Mouse (Mus musculus): ENCODE results near the gene Hivep2. TPM values are rescaled to one million over a fixed set of nuclear protein-coding genes. Genes with fewer than 3 reads are reported as not detected.

Hivep2 gene
- total and polyA plus RNA-seq, 3 experiments: 0.16 TPM; not detected in 2

- H3K4me1 ChIP-seq (ENCODE audit: insufficient read depth, low read depth, low read length): no peaks in the 10 kb centered on the region
- ATAC-seq (ENCODE audit: extremely low read depth, insufficient number of reproducible peaks, low FRiP score, poor library complexity, severe bottlenecking) (no peak), DNase-seq (ENCODE audit: low spot score) (no peak)
- no peaks in the 10 kb centered on the region for H3K36me3 ChIP-seq (replicated peaks)
- TF ChIP-seq TAL1 (conservative IDR thresholded peaks at IDR 0.05; ENCODE audit: low read depth, low read length) (no peak), POLR2AphosphoS5 (IDR thresholded peaks at IDR 0.05; ENCODE audit: insufficient replicate concordance, low read depth, low read length) (no peak), CTCF (IDR thresholded peaks at IDR 0.05; ENCODE audit: low read depth, low read length) (no peak), GATA2 (IDR thresholded peaks at IDR 0.05; ENCODE audit: borderline replicate concordance, low read depth, low read length) (no peak), GATA1 (IDR thresholded peaks at IDR 0.05; ENCODE audit: borderline replicate concordance, low read length) (no peak)
- H3K4me3 ChIP-seq (ENCODE audit: low read depth, low read length): no peak overlapping the region
- no peaks in the 10 kb centered on the region for H3K9me3 ChIP-seq (replicated peaks)
- H3K27me3 ChIP-seq (ENCODE audit: insufficient read depth, low read length): no peaks in the 10 kb centered on the region
Measured at GRCm38 (mm10) chr10:13976267-13976666, 10.4 kb downstream of the Hivep2 start.

- TF ChIP-seq GATA2 (IDR thresholded peaks at IDR 0.05; ENCODE audit: borderline replicate concordance, low read depth, low read length) (no peak), CTCF (IDR thresholded peaks at IDR 0.05; ENCODE audit: low read depth, low read length) (no peak), GATA1 (IDR thresholded peaks at IDR 0.05; ENCODE audit: borderline replicate concordance, low read length) (no peak), TAL1 (conservative IDR thresholded peaks at IDR 0.05; ENCODE audit: low read depth, low read length) (no peak), POLR2AphosphoS5 (IDR thresholded peaks at IDR 0.05; ENCODE audit: insufficient replicate concordance, low read depth, low read length) (no peak)
- Histone ChIP-seq H3K9me3 (replicated peaks) (no peaks in the 10 kb centered on the region), H3K4me3 (ENCODE audit: low read depth, low read length) (no peak overlapping the region), H3K4me1 (ENCODE audit: insufficient read depth, low read depth, low read length) (no peaks in the 10 kb centered on the region), H3K27me3 (ENCODE audit: insufficient read depth, low read length) (no peaks in the 10 kb centered on the region), H3K36me3 (replicated peaks) (no peaks in the 10 kb centered on the region)
- no peak for DNase-seq (ENCODE audit: low spot score)
- ATAC-seq (ENCODE audit: extremely low read depth, insufficient number of reproducible peaks, low FRiP score, poor library complexity, severe bottlenecking): no peak
Measured at GRCm38 (mm10) chr10:13982271-13982670, 16.4 kb downstream of the Hivep2 start.

GRCm38 (mm10) chr10:13982769-13983381, 17.0 kb downstream of the Hivep2 start:
- Histone ChIP-seq H3K4me1 (ENCODE audit: insufficient read depth, low read depth, low read length) (no peaks in the 10 kb centered on the region), H3K4me3 (ENCODE audit: low read depth, low read length) (peak overlapping the region; percentile 69), H3K36me3 (replicated peaks) (no peaks in the 10 kb centered on the region), H3K9me3 (replicated peaks) (no peaks in the 10 kb centered on the region), H3K27me3 (ENCODE audit: insufficient read depth, low read length) (no peaks in the 10 kb centered on the region)
- DNase-seq (ENCODE audit: low spot score) (peak; percentile 27), ATAC-seq (ENCODE audit: extremely low read depth, insufficient number of reproducible peaks, low FRiP score, poor library complexity, severe bottlenecking) (peak; percentile 86)
- no peak for TF ChIP-seq TAL1 (conservative IDR thresholded peaks at IDR 0.05; ENCODE audit: low read depth, low read length)
- TF ChIP-seq GATA2 (IDR thresholded peaks at IDR 0.05; ENCODE audit: borderline replicate concordance, low read depth, low read length): no peak
- no peak for TF ChIP-seq CTCF (IDR thresholded peaks at IDR 0.05; ENCODE audit: low read depth, low read length)
- TF ChIP-seq POLR2AphosphoS5 (IDR thresholded peaks at IDR 0.05; ENCODE audit: insufficient replicate concordance, low read depth, low read length): no peak
- no peak for TF ChIP-seq GATA1 (IDR thresholded peaks at IDR 0.05; ENCODE audit: borderline replicate concordance, low read length)

GRCm38 (mm10) chr10:13983631-13984030, 17.8 kb downstream of the Hivep2 start:
- DNase-seq (ENCODE audit: low spot score): no peak
- H3K9me3 ChIP-seq (replicated peaks): no peaks in the 10 kb centered on the region
- H3K36me3 ChIP-seq (replicated peaks): no peaks in the 10 kb centered on the region
- TF ChIP-seq POLR2AphosphoS5 (IDR thresholded peaks at IDR 0.05; ENCODE audit: insufficient replicate concordance, low read depth, low read length): no peak
- TF ChIP-seq GATA1 (IDR thresholded peaks at IDR 0.05; ENCODE audit: borderline replicate concordance, low read length): no peak
- ATAC-seq (ENCODE audit: extremely low read depth, insufficient number of reproducible peaks, low FRiP score, poor library complexity, severe bottlenecking): no peak
- no peaks in the 10 kb centered on the region for H3K27me3 ChIP-seq (ENCODE audit: insufficient read depth, low read length)
- no peak overlapping the region for H3K4me3 ChIP-seq (ENCODE audit: low read depth, low read length)
- no peaks in the 10 kb centered on the region for H3K4me1 ChIP-seq (ENCODE audit: insufficient read depth, low read depth, low read length)

GRCm38 (mm10) chr10:13984233-13984632, 18.4 kb downstream of the Hivep2 start:
- ATAC-seq (ENCODE audit: extremely low read depth, insufficient number of reproducible peaks, low FRiP score, poor library complexity, severe bottlenecking): no peak
- H3K27me3 ChIP-seq (ENCODE audit: insufficient read depth, low read length): no peaks in the 10 kb centered on the region
- no peaks in the 10 kb centered on the region for H3K9me3 ChIP-seq (replicated peaks)
- no peaks in the 10 kb centered on the region for H3K4me1 ChIP-seq (ENCODE audit: insufficient read depth, low read depth, low read length)
- no peak for DNase-seq (ENCODE audit: low spot score)
- TF ChIP-seq TAL1 (conservative IDR thresholded peaks at IDR 0.05; ENCODE audit: low read depth, low read length) (no peak), GATA1 (IDR thresholded peaks at IDR 0.05; ENCODE audit: borderline replicate concordance, low read length) (no peak), GATA2 (IDR thresholded peaks at IDR 0.05; ENCODE audit: borderline replicate concordance, low read depth, low read length) (no peak), POLR2AphosphoS5 (IDR thresholded peaks at IDR 0.05; ENCODE audit: insufficient replicate concordance, low read depth, low read length) (no peak), CTCF (IDR thresholded peaks at IDR 0.05; ENCODE audit: low read depth, low read length) (no peak)
- no peaks in the 10 kb centered on the region for H3K36me3 ChIP-seq (replicated peaks)
- H3K4me3 ChIP-seq (ENCODE audit: low read depth, low read length): no peak overlapping the region

- DNase-seq (ENCODE audit: low spot score): no peak
- Histone ChIP-seq H3K4me1 (ENCODE audit: insufficient read depth, low read depth, low read length) (peaks cover 3% of the 10 kb centered on the region; the same call in 1 of the 2 replicates), H3K9me3 (replicated peaks) (no peaks in the 10 kb centered on the region), H3K27me3 (ENCODE audit: insufficient read depth, low read length) (no peaks in the 10 kb centered on the region), H3K4me3 (ENCODE audit: low read depth, low read length) (no peak overlapping the region), H3K36me3 (replicated peaks) (no peaks in the 10 kb centered on the region)
- TF ChIP-seq TAL1 (conservative IDR thresholded peaks at IDR 0.05; ENCODE audit: low read depth, low read length) (no peak), POLR2AphosphoS5 (IDR thresholded peaks at IDR 0.05; ENCODE audit: insufficient replicate concordance, low read depth, low read length) (no peak), CTCF (IDR thresholded peaks at IDR 0.05; ENCODE audit: low read depth, low read length) (no peak), GATA2 (IDR thresholded peaks at IDR 0.05; ENCODE audit: borderline replicate concordance, low read depth, low read length) (no peak), GATA1 (IDR thresholded peaks at IDR 0.05; ENCODE audit: borderline replicate concordance, low read length) (no peak)
- no peak for ATAC-seq (ENCODE audit: extremely low read depth, insufficient number of reproducible peaks, low FRiP score, poor library complexity, severe bottlenecking)
Measured at GRCm38 (mm10) chr10:13986539-13986938, 20.7 kb downstream of the Hivep2 start.
